Mouse (Mus musculus): ENCODE data around the gene Adgrb3. TPM values are rescaled to one million over a fixed set of nuclear protein-coding genes. Genes with fewer than 3 reads are reported as not detected.

Gene Adgrb3
- polyA plus RNA-seq, 1 experiment, result not detected

GRCm38 (mm10) chr1:25777459-25777858, 52.0 kb downstream of the Adgrb3 start:
- no peak for TF ChIP-seq GATA1 (IDR thresholded peaks at IDR 0.05; ENCODE audit: low read length)

DNA sequence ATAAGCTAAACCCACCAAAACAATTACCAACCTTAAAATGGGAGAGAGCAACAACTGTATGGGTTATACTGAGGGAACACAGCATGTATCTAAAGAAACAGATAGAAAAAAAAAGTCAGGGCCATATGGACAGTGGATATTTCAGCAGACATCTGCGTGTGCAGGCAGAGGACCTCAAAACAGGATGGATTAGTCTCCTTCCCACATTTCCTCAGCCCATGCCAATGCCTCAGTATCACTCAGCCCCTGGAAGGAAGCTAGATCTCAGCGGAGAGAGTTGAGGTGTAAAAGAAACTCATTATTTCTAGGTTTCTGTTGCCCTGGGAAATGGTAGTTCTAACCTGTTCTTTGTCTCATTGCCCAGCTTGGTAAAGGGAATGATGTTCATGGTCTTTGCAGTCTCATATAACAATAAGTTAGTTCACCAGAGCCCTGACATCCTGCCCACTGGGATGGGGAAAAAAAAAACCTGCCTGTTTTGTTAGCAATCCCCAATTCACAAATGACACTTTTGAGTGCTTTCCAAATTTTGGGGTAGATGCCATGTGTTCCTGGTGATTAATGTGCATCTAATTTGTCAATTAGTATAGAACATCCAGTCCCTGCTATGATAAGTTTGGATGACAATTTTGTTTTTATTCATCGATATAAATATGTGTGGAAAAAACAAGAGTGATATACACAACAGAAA, 53.9 kb downstream of the Adgrb3 start:
- TF ChIP-seq GATA1 (IDR thresholded peaks at IDR 0.05; ENCODE audit: low read length), result no peak

GRCm38 (mm10) chr1:25768958-25769357, 60.5 kb downstream of the Adgrb3 start:
- no peak for TF ChIP-seq GATA1 (IDR thresholded peaks at IDR 0.05; ENCODE audit: low read length)

GRCm38 (mm10) chr1:25755265-25755664, 74.2 kb downstream of the Adgrb3 start:
- TF ChIP-seq GATA1 (IDR thresholded peaks at IDR 0.05; ENCODE audit: low read length), result no peak

DNA sequence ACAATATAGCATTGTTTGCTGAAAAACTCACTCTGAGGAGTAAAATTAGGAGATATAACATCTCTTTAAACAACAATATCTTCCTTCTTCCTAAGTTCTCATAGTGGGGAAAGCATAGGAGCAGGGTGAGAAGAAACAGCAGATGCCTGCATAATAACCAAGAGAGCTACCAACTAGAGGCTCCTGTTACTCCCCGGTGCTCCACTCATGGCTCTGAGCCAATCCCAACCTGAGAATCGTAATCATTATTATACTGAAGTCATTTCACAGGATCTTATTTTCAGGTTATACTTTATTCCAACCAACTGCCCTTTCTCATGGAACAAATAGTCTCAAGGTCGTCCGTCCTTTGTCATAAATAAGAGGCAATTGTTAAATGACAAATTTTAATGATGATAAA, 75.0 kb downstream of the Adgrb3 start:
- TF ChIP-seq GATA1 (IDR thresholded peaks at IDR 0.05; ENCODE audit: low read length), result no peak

DNA sequence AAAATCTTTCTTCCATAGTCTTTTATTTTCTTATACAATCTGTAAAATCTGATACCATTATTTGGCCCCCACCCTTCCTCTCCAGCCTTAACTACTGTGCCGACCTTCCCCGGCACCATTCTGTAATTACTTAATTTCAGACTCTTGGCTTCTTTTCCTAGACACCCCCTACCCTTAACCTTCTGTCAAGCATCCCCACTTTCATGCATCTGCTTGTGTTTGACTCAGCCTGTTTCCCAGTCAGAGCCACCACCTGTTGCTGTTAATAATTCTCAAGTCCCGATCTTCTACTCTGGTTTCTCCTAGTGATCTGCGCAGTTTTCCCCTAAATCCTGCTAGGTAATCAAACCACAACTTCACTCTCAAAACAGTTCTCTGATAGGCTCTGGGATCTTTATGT, 83.9 kb downstream of the Adgrb3 start:
- no peak for TF ChIP-seq GATA1 (IDR thresholded peaks at IDR 0.05; ENCODE audit: low read length)

GRCm38 (mm10) chr1:25744736-25745135, 84.8 kb downstream of the Adgrb3 start:
- no peak for TF ChIP-seq GATA1 (IDR thresholded peaks at IDR 0.05; ENCODE audit: low read length)

DNA sequence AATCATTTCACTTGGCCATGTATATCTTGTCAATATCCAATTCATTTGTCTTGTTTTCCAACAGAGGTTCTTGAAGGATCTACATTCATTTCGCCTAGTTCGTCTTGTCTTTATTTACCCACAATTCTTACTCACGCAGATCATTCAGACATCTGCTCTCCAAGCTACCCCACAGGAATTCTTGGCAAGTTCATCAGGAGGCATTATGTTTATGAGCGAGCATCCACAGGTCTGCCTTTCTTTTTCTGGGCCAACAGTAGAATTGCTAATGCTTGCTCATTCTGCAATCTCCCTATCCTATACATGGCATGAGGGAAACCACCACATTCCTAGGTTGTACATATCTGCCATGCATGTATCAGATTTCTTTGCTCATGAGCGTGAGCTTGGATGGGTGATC, 99.7 kb downstream of the Adgrb3 start:
- no peak for TF ChIP-seq GATA1 (IDR thresholded peaks at IDR 0.05; ENCODE audit: low read length)

DNA sequence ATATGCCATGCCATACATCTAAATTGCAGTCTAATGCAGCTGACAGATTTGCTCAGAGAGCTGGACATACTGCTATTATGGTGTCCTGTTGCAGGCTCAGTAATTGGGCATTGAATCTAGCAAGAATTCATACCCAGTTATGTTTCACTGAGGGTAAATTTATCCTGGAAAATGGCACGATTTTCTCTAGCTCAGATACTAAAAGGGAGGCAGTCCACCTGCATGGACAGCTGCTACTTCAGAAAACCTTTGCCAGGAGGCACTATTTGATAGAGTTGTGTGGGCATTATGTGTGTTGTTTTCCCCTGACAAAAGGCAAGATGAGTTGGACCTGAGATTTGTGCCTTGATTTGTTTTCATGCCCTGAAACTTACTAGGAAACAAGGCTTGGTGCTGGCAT, 118.0 kb downstream of the Adgrb3 start:
- no peak for TF ChIP-seq GATA1 (IDR thresholded peaks at IDR 0.05; ENCODE audit: low read length)

- TF ChIP-seq GATA1 (IDR thresholded peaks at IDR 0.05; ENCODE audit: low read length), result no peak
Measured at GRCm38 (mm10) chr1:25706299-25706698, 123.2 kb downstream of the Adgrb3 start.

- TF ChIP-seq GATA1 (IDR thresholded peaks at IDR 0.05; ENCODE audit: low read length), result no peak
Measured at GRCm38 (mm10) chr1:25698702-25699250, 130.7 kb downstream of the Adgrb3 start.

DNA sequence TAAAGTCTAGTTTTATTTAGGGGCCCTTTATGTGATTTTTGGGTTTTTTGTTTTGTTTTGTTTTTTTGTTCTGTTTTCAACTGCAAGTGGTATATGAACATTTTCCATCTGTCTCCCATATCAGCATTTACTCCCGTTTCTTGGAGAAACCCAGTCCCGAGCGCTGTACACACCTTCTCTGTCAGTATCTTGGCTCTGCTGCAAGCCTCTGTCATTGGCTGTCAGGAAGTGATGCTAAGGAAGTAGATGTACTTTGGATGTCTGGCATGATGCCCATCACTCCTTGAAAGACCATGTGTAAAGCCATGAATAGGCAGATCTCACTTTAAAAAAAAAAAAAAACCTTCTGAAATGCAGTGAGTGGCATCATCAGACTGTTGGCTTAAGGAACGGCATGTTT, 132.3 kb downstream of the Adgrb3 start:
- TF ChIP-seq GATA1 (IDR thresholded peaks at IDR 0.05; ENCODE audit: low read length), result no peak

- no peak for TF ChIP-seq GATA1 (IDR thresholded peaks at IDR 0.05; ENCODE audit: low read length)
Measured at GRCm38 (mm10) chr1:25696771-25697170, 132.7 kb downstream of the Adgrb3 start.

GRCm38 (mm10) chr1:25682118-25682517, 147.4 kb downstream of the Adgrb3 start:
- no peak for TF ChIP-seq GATA1 (IDR thresholded peaks at IDR 0.05; ENCODE audit: low read length)

- TF ChIP-seq GATA1 (IDR thresholded peaks at IDR 0.05; ENCODE audit: low read length), result no peak
Measured at GRCm38 (mm10) chr1:25679656-25680055, 149.9 kb downstream of the Adgrb3 start.

DNA sequence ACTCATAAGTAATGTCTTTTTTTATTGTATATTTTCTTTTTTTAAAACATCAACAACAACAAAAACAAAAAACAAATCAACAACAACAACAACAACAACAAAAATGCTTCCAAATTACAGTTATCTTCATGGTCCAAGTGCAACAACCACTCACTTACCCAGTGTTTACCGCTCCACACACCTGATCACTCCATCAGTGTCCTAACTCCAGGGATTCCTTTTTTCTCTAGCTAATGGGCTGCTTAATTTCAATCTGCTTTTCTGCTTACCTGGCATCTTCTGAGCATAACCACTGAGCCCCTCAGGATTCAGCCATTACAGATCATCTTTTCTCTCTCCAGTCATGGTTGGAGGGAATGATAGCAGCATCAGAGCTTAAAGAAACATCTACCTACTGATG, 176.8 kb downstream of the Adgrb3 start:
- TF ChIP-seq GATA1 (IDR thresholded peaks at IDR 0.05; ENCODE audit: low read length), result no peak

GRCm38 (mm10) chr1:25644256-25644655, 185.3 kb downstream of the Adgrb3 start:
- TF ChIP-seq GATA1 (IDR thresholded peaks at IDR 0.05; ENCODE audit: low read length), result no peak
